Mouse (Mus musculus) midbrain, embryonic 11.5 days (tissue): Measurements from ENCODE around the gene Gng12. TPM values are rescaled to one million over a fixed set of nuclear protein-coding genes. Genes with fewer than 3 reads are reported as not detected.
"Not testable (repeated sequence)": the region's sequence is repeated elsewhere in the genome, so short reads cannot be mapped to it uniquely, and the experiment has no call there.

Source experiments
- ATAC-seq: fragments of 200-750 bp; cut with Nextera tagmentation; 2 replicates; pipeline ENCODE4 v1.8.0; 2017; ENCODE audit warnings: moderate TSS enrichment, moderate library complexity; ENCODE audit not compliant: low FRiP score
- DNase-seq: peaks from one replicate; pipeline ENCODE4 v3.0.0; 2015; ENCODE audit warnings: low spot score; ENCODE audit errors: missing footprints
- H3K27ac ChIP-seq: fragments of 300-500 bp; sonication (generic); 2 replicates; pipeline ENCODE4 v1.5.1; 2014; ENCODE audit warnings: low read depth, low read length
- H3K27me3 ChIP-seq: fragments of 300-500 bp; sonication (generic); 2 replicates; pipeline ENCODE4 v1.6.1; 2014; ENCODE audit warnings: mild to moderate bottlenecking, low read length, moderate library complexity, mixed read lengths; ENCODE audit not compliant: control insufficient read depth, insufficient read depth
- H3K36me3 ChIP-seq: fragments of 300-500 bp; sonication (generic); 2 replicates; pipeline ENCODE4 v1.6.1; 2014; ENCODE audit warnings: mild to moderate bottlenecking, low read length, moderate library complexity, mixed read lengths; ENCODE audit not compliant: control insufficient read depth, insufficient read depth
- H3K4me1 ChIP-seq: fragments of 300-500 bp; sonication (generic); 2 replicates; pipeline ENCODE4 v1.6.1; 2014; ENCODE audit warnings: low read length; ENCODE audit not compliant: control insufficient read depth, insufficient read depth
- H3K4me2 ChIP-seq: fragments of 300-500 bp; sonication (generic); 2 replicates; pipeline ENCODE4 v1.6.1; 2014; ENCODE audit warnings: mild to moderate bottlenecking, moderate library complexity
- H3K4me3 ChIP-seq: fragments of 300-500 bp; sonication (generic); 2 replicates; pipeline ENCODE4 v1.5.1; 2014; ENCODE audit warnings: low read depth, low read length
- H3K9ac ChIP-seq: fragments of 300-500 bp; sonication (generic); 2 replicates; pipeline ENCODE4 v1.6.1; 2014; ENCODE audit warnings: low read length
- H3K9me3 ChIP-seq: fragments of 300-500 bp; sonication (generic); 2 replicates; pipeline ENCODE4 v1.6.1; 2016; ENCODE audit warnings: low read length; ENCODE audit not compliant: control insufficient read depth
- WGBS: fragments of 180-500 bp; shearing (Covaris S2); extraction: QIAGEN DNeasy Blood & Tissue Kit; methylation state at CpG from one replicate; pipeline ENCODE4 v1.1.7; 2014; 5-methylcytosine and 5-hydroxymethylcytosine counted together
- polyA plus RNA-seq: library from polyadenylated mRNA; unstranded; fragments of >200 nt; fragmentation: Nextera tagmentation; extraction: Ambion mirVana; gene quantifications from 2 replicates; pipeline ENCODE4 v1.2.1, GENCODE M21; 2014

Gng12 gene
- polyA plus RNA-seq, 1 experiment from 2014 or later: 40.8 TPM

DNA sequence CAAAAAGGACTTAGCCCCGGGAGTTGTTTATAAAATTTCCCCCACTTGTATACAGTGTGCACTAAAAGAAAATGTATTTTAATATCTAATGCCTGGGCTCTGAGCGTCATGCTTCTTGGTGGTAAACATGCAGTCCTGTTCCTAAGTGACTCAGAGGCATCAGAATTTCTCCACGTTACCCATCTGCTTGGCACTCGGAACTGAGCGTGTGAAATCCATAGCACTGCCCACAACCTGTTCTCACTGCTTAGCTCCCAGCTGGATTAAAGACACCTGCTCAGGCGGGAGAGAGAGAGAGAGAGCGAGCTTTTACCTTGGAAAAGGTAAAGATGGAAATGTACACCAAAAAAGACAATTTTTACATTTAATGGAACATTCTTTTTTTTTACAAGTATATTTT, 122.8 kb downstream of the Gng12 start:
- not testable (repeated sequence) for H3K27ac ChIP-seq, DNase-seq, H3K4me2 ChIP-seq, H3K9ac ChIP-seq, ATAC-seq, H3K36me3 ChIP-seq, H3K4me1 ChIP-seq, H3K4me3 ChIP-seq, H3K9me3 ChIP-seq, H3K27me3 ChIP-seq
- WGBS: 90% methylated on average over 7 of the region's 7 CpGs

DNA sequence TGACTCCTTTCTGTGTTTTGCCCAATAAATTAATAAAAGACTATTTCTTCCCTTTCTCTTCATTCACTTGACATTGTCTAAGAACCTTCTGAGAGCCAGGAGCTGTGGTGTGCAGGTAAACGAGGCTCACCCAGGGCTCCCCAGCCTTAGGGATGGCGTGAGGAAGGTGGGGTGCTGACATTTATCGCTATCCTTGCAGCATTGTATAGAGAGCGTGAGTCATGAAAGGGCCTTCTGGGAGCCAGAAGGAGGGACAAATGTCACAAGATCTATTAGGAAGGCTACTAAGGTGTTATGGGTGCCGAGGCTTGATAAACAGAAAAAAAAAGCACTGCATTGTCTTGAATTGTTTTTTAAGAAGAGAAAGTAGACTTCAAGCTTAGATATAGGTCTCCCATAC, 125.1 kb downstream of the Gng12 start:
- H3K4me3 ChIP-seq: no peak overlapping the region

DNA sequence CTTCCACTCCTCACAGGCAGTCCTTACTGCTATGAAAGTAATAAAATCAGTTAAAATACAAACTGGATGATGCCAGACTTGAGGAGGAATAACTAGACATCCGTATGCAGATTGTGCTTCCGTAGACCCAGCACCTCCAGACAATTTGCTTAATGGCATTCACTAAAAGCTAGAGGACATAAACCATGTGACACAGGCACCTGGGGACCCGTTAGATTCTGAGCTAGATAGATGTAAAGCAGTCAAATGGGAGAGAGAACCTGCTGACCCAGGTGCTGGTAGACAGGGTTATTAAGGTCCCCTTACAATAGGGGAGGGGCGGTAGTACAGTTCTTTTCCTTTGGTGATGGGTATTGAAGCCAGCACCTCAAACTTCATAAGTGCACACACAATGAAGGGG, 127.5 kb downstream of the Gng12 start:
- no peaks in the 10 kb centered on the region for H3K36me3 ChIP-seq
- H3K27ac ChIP-seq: no peak overlapping the region
- no peak overlapping the region for H3K9ac ChIP-seq
- DNase-seq (peak; percentile 54), ATAC-seq (no peak)
- H3K27me3 ChIP-seq: no peaks in the 10 kb centered on the region
- no peak overlapping the region for H3K4me2 ChIP-seq
- H3K4me3 ChIP-seq: no peak overlapping the region
- 81% methylated on average over 4 of the region's 4 CpGs for WGBS
- no peaks in the 10 kb centered on the region for H3K9me3 ChIP-seq
- H3K4me1 ChIP-seq: no peaks in the 10 kb centered on the region

More for the DNA sequence above, 125.1 kb downstream of the Gng12 start:
- no peaks in the 10 kb centered on the region for H3K9me3 ChIP-seq
- no peak overlapping the region for H3K9ac ChIP-seq
- H3K27me3 ChIP-seq: no peaks in the 10 kb centered on the region
- H3K4me2 ChIP-seq: no peak overlapping the region
- no peak for DNase-seq
- H3K27ac ChIP-seq: no peak overlapping the region
- H3K4me1 ChIP-seq: no peaks in the 10 kb centered on the region
- no peak for ATAC-seq
- no peaks in the 10 kb centered on the region for H3K36me3 ChIP-seq
- 85% methylated on average over 5 of the region's 5 CpGs for WGBS

DNA sequence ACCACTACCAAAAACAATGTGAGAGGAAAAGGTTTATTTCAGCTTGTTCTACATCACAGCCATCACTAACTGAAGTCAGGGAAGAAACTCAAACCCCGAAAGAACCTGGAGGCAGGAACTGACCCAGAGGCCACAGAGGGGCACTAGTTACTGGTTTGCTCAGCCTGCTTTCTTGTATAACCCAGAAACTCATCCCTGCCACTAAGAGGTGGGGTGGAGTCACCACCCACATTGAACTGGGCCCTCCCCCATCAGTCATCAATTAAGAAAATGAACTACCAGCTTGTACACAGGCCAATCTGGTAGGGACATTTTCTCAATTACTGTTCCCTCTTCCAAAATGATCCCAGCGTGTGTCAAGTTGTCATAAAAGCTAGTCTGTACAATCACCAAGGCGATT, 130.5 kb downstream of the Gng12 start:
- Histone ChIP-seq H3K4me2 (no peak overlapping the region), H3K36me3 (no peaks in the 10 kb centered on the region), H3K27me3 (no peaks in the 10 kb centered on the region), H3K4me1 (peaks cover 5% of the 10 kb centered on the region; the same call in 1 of the 2 replicates), H3K9ac (no peak overlapping the region), H3K27ac (no peak overlapping the region), H3K4me3 (no peak overlapping the region), H3K9me3 (no peaks in the 10 kb centered on the region)
- peak; percentile 69 for DNase-seq
- WGBS: 82% methylated on average over 3 of the region's 3 CpGs
- ATAC-seq: no peak

DNA sequence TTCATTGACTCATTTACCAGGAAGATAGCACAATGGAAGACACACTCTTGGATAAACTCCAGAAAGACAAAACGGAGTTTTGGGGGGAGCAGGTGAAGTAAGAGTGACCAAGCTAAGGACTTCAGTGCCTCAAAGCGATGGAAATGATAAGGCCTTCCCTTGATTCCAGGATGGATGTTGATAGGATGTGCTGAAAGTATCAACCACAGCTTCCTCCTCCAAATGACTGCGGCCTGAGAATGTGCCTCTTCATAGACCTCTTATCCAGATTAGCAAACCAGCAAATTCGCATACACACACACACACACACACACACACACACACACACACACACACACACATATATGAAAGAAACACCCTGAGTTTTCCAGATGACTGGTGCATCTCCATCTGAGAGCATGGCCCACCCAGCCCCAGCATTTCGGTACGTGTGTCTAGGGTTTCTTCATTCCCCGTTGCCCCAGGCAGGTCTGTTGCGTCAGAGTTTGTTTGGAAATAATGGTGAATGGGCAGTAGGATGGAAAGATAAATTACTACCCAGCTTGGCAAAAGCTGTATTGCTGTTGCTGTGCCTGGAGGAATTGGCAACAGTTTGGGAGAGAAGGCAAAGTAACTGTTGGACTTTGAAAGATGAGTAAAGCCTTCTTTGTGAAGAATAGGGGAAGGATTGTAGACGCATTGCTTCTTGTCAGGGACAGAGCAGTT, 131.4 kb downstream of the Gng12 start:
- H3K4me1 ChIP-seq: peaks cover 5% of the 10 kb centered on the region; the same call in 1 of the 2 replicates
- WGBS: 84% methylated on average over 9 of the region's 9 CpGs
- no peak overlapping the region for H3K27ac ChIP-seq
- H3K9me3 ChIP-seq: no peaks in the 10 kb centered on the region
- no peaks in the 10 kb centered on the region for H3K36me3 ChIP-seq
- H3K4me2 ChIP-seq: no peak overlapping the region
- ATAC-seq (no peak), DNase-seq (peak; percentile 70)
- no peaks in the 10 kb centered on the region for H3K27me3 ChIP-seq
- no peak overlapping the region for H3K9ac ChIP-seq
- H3K4me3 ChIP-seq: no peak overlapping the region

DNA sequence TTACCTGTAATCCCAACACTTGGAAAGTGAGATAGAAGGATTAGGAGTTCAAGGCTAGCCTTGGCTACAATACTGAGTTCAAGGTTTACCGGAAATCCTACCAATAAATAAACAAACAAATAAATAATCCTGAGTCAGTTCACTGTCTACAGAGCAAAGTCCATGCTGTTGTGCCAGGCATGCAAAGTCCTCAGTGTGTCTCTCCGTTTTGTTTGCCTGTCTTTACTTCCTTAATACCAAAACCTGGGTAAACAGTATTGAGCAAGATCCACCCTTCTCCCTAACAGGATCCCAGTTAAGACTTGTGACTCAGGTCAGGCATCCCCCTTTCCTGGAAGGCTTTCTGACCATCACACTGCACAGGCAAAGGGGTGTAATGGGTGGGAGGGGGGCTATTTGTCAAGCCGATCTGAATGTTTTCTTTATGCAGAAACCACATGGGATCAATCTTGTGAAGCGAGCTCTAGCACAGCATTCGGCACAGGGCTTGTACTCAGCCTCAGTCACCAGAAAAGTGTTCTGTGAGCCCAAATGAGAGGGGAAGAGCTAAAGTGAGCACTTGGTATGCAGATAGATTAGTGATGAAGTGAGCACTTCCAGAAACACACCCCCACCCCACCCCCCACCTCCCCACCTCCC, 133.2 kb downstream of the Gng12 start:
- no peaks in the 10 kb centered on the region for H3K36me3 ChIP-seq
- H3K4me3 ChIP-seq: no peak overlapping the region
- peaks cover 2% of the 10 kb centered on the region; the same call in 1 of the 2 replicates for H3K27me3 ChIP-seq
- peaks cover 5% of the 10 kb centered on the region for H3K4me1 ChIP-seq
- DNase-seq (peak; percentile 80), ATAC-seq (0 out of 2 replicates have a peak, but pooled peaks have one; percentile 1)
- 32% methylated on average over 5 of the region's 5 CpGs for WGBS
- H3K4me2 ChIP-seq: no peak overlapping the region
- H3K9me3 ChIP-seq: no peaks in the 10 kb centered on the region
- H3K9ac ChIP-seq: no peak overlapping the region
- no peak overlapping the region for H3K27ac ChIP-seq

DNA sequence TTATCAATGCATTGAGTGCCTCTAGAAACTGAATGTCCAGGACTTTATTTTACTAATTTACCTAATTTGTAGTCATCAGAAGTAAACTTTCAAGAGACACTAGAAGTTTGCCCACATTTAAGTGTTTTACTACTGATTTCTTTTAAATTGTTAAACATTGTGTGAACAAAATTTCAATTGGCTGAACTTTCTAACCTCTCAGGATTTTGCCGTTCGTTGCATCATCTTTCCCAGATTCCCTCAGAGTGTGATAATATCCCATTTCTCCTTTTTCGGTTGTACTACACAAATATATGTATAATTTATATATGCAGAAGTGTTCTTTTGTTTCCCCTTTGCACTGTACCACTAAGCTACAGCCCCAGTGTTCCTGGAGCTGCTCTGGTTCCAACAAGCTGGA, 133.8 kb downstream of the Gng12 start:
- ATAC-seq: peak; percentile 36; the same call in 1 of the 2 replicates
- H3K27me3 ChIP-seq: peaks cover 2% of the 10 kb centered on the region; the same call in 1 of the 2 replicates

DNA sequence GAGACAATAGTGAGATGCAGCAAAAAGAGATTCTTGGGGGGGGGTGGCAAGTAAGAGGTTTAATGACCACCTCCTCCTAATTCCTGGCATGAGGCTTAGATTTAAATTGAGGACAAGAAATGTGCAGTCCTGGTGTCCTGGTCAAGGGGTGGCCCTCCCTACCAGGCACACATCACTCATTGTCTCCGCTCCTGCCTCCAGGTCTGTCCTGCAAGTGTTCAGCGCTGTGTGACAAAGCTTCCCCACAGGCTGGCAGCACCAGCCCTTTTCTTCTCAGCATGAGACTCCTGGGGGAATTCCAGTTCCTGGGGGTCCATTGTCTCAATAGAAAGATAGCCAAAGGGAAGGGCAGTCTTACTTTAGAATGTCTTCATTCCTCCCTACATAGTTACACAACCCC, 134.2 kb downstream of the Gng12 start:
- WGBS: 5% methylated on average over 2 of the region's 2 CpGs
- Histone ChIP-seq H3K9ac (no peak overlapping the region), H3K4me3 (no peak overlapping the region), H3K27ac (no peak overlapping the region), H3K4me1 (peaks cover 8% of the 10 kb centered on the region), H3K9me3 (no peaks in the 10 kb centered on the region), H3K36me3 (no peaks in the 10 kb centered on the region), H3K4me2 (peak overlapping the region; percentile 11; the same call in 1 of the 2 replicates), H3K27me3 (peaks cover 2% of the 10 kb centered on the region; the same call in 1 of the 2 replicates)
- no peak for ATAC-seq
- peak; percentile 84 for DNase-seq

More for the DNA sequence above, 133.8 kb downstream of the Gng12 start:
- Histone ChIP-seq H3K4me3 (no peak overlapping the region), H3K27ac (no peak overlapping the region), H3K4me1 (peaks cover 8% of the 10 kb centered on the region), H3K36me3 (no peaks in the 10 kb centered on the region), H3K4me2 (no peak overlapping the region), H3K9me3 (no peaks in the 10 kb centered on the region), H3K9ac (no peak overlapping the region)
- 17% methylated on average over 3 of the region's 3 CpGs for WGBS
- no peak for DNase-seq

DNA sequence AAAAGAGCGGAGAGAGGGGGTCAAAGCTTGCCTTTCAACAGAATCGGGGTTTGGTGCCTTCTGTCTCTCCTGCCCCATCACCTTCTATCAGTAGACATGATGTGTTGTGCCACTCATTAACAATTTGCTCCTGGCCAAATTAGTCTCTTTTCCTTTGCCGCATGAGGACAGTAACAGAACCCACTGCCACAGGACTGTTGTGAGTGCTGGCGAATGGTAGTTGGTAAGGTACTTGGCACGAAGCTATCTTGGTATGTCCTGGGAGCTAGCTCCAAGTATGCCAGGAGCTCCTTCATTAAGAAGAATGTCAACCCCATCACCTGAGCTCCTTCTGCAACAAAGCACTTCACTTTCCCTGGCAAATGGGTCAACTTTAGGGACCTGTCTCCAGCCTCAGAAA, 134.6 kb downstream of the Gng12 start:
- H3K9me3 ChIP-seq: no peaks in the 10 kb centered on the region
- H3K27me3 ChIP-seq: peaks cover 2% of the 10 kb centered on the region; the same call in 1 of the 2 replicates
- 21% methylated on average over 5 of the region's 5 CpGs for WGBS
- H3K4me3 ChIP-seq: no peak overlapping the region
- H3K4me1 ChIP-seq: peaks cover 11% of the 10 kb centered on the region
- no peak overlapping the region for H3K4me2 ChIP-seq
- H3K36me3 ChIP-seq: no peaks in the 10 kb centered on the region
- H3K27ac ChIP-seq: no peak overlapping the region
- no peak overlapping the region for H3K9ac ChIP-seq
- ATAC-seq: no peak
- peak; percentile 85 for DNase-seq
